Mouse (Mus musculus) megakaryocyte, embryonic 14.5 days (primary cell): Measurements from ENCODE around the gene 6330409D20Rik.

Experiments used
- FLI1 ChIP-seq: IDR thresholded peaks from 2 replicates; pipeline ENCODE4 v1.6.1; 2012; ENCODE audit warnings: low read length, inconsistent platforms, mixed read lengths
- GATA1 ChIP-seq: IDR thresholded peaks from 3 replicates; pipeline ENCODE4 v1.6.1; 2012; ENCODE audit warnings: mixed read lengths, low read length, inconsistent platforms, borderline replicate concordance

DNA sequence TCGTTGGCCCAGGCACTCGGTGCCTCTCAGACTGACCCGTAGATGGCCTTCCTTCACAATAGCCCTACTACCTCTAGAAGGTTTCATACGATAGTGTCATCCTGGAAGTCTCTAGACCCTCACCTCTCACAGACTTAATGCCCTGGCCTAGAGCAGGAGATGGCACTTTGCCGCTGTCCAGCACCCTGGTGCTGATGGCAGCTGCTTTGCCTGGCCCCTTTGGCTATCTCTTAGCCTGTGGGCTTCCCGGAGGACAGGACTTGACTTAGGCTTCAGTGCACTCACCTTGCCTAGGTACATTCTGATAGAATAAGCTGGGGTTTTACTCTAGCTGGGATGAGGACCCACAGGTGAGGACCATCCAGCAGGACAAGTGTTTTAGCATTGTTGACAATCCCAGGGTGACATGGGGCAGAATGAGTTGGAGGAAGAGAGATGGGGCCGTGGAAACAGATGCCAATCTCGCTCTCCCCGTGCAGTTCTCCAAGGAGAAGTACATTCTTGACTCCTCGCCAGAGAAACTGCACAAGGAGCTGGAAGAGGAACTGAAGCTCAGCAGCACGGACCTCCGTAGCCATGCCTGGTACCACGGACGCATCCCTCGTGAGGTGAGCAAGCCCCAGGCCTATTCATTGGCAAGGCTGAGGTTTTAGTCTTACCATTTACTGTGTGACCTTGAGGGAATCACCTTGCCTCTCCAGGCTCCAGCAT is 3.6 kb upstream of the 6330409D20Rik start:
- TF ChIP-seq GATA1 (no peak), FLI1 (no peak)
